Mouse (Mus musculus) limb, embryonic 12.5 days (tissue): ENCODE data around the gene Adss. TPM values are rescaled to one million over a fixed set of nuclear protein-coding genes. Genes with fewer than 3 reads are reported as not detected.

Experiments used
- ATAC-seq: fragments of 200-750 bp; cut with Nextera tagmentation; 2 replicates; pipeline ENCODE4 v1.8.0; 2017; ENCODE audit warnings: low read depth, moderate TSS enrichment; ENCODE audit not compliant: insufficient number of reproducible peaks, insufficient read depth, low FRiP score, low TSS enrichment
- H3K27ac ChIP-seq: fragments of 300-500 bp; sonication (generic); 2 replicates; pipeline ENCODE4 v1.5.1; 2016; ENCODE audit warnings: mild to moderate bottlenecking, moderate library complexity
- H3K27me3 ChIP-seq: fragments of 300-500 bp; sonication (generic); 2 replicates; pipeline ENCODE4 v1.6.1; 2016; ENCODE audit warnings: mild to moderate bottlenecking, moderate library complexity
- H3K36me3 ChIP-seq: fragments of 300-500 bp; sonication (generic); 2 replicates; pipeline ENCODE4 v1.6.1; 2016; ENCODE audit warnings: mild to moderate bottlenecking, moderate library complexity
- H3K4me1 ChIP-seq: fragments of 300-500 bp; sonication (generic); replicated peaks from 2 replicates; pipeline ENCODE4 v1.6.1; 2016
- H3K4me2 ChIP-seq: fragments of 300-500 bp; sonication (generic); 2 replicates; pipeline ENCODE4 v1.6.1; 2016; ENCODE audit warnings: mild to moderate bottlenecking, moderate library complexity
- H3K4me3 ChIP-seq: fragments of 300-500 bp; sonication (generic); replicated peaks from 2 replicates; pipeline ENCODE4 v1.5.1; 2016; ENCODE audit warnings: mild to moderate bottlenecking
- H3K9ac ChIP-seq: fragments of 300-500 bp; sonication (generic); replicated peaks from 2 replicates; pipeline ENCODE4 v1.6.1; 2016; ENCODE audit warnings: mild to moderate bottlenecking, moderate library complexity
- H3K9me3 ChIP-seq: fragments of 300-500 bp; sonication (generic); 2 replicates; pipeline ENCODE4 v1.6.1; 2016; ENCODE audit warnings: mild to moderate bottlenecking, moderate library complexity
- WGBS: fragments of 180-500 bp; shearing (Covaris S2); methylation state at CpG from one replicate; pipeline ENCODE4 v1.1.7; 2016; 5-methylcytosine and 5-hydroxymethylcytosine counted together
- polyA plus RNA-seq: library from polyadenylated mRNA; unstranded; fragments of >200 nt; fragmentation: Nextera tagmentation; extraction: Ambion mirVana; gene quantifications from 2 replicates; pipeline ENCODE4 v1.2.1, GENCODE M21; 2016

Gene Adss
- polyA plus RNA-seq, 1 experiment from 2014 or later, result 62.3 TPM

GRCm38 (mm10) chr1:177726870-177727269 is 69.4 kb downstream of the Adss start:
- no peaks in the 10 kb centered on the region for H3K36me3 ChIP-seq
- H3K4me3 ChIP-seq, result no peak overlapping the region
- H3K9ac ChIP-seq, result no peak overlapping the region
- WGBS, result 76% methylated on average over 5 of the region's 5 CpGs
- no peak overlapping the region for H3K27ac ChIP-seq
- H3K27me3 ChIP-seq, result no peaks in the 10 kb centered on the region
- H3K4me1 ChIP-seq, result no peaks in the 10 kb centered on the region; the same call in 1 of the 2 replicates
- H3K9me3 ChIP-seq, result peaks cover 8% of the 10 kb centered on the region; the same call in 1 of the 2 replicates
- H3K4me2 ChIP-seq, result no peak overlapping the region
- ATAC-seq, result no peak

GRCm38 (mm10) chr1:177723786-177724185 is 72.5 kb downstream of the Adss start:
- ATAC-seq, result no peak
- WGBS, result 69% methylated on average over 4 of the region's 4 CpGs

GRCm38 (mm10) chr1:177719029-177719427 is 77.3 kb downstream of the Adss start:
- H3K27me3 ChIP-seq, result no peaks in the 10 kb centered on the region
- H3K4me1 ChIP-seq, result no peaks in the 10 kb centered on the region
- no peak overlapping the region for H3K27ac ChIP-seq
- H3K4me3 ChIP-seq, result no peak overlapping the region
- no peaks in the 10 kb centered on the region for H3K36me3 ChIP-seq
- WGBS, result 87% methylated on average over 3 of the region's 3 CpGs
- no peak overlapping the region for H3K4me2 ChIP-seq
- no peak for ATAC-seq
- H3K9me3 ChIP-seq, result no peaks in the 10 kb centered on the region
- no peak overlapping the region for H3K9ac ChIP-seq

More at GRCm38 (mm10) chr1:177723786-177724185, 72.5 kb downstream of the Adss start:
- no peak overlapping the region for H3K4me2 ChIP-seq
- H3K9ac ChIP-seq, result no peak overlapping the region
- no peak overlapping the region for H3K4me3 ChIP-seq
- no peaks in the 10 kb centered on the region for H3K9me3 ChIP-seq
- no peaks in the 10 kb centered on the region for H3K4me1 ChIP-seq
- no peak overlapping the region for H3K27ac ChIP-seq
- H3K36me3 ChIP-seq, result no peaks in the 10 kb centered on the region
- no peaks in the 10 kb centered on the region for H3K27me3 ChIP-seq

DNA sequence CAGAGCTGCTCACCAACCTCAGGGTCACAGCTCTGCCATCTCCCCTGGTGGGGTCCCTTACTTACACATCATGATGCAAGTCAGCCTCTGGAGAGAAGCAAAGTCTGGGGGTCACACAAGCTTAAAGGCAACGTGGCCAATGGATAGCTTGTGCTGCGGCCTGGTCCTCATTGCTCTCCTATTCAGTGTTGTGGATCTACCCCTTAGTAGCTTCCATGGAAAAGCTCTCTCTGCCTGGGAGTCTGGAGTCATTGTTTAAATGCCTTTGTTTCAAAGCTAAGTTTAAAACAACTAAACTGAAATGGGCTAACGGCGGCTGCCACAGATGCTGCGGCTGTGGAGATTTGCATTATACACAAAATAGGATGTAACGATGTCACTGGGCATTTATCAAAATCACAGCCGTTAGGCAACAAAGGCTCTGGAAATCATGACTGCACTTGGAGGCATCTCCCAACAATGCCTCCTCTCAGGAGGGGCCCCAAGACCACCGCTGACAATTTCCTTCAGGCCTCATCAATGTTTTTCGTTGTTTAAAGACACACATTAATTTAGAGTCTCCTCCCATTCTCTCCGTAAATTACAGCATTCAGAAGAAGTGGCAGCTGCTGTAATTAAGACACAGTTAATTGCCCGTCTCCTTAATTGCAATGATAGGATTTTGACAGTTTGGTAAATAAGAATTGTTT is 77.8 kb downstream of the Adss start:
- WGBS, result 70% methylated on average over 11 of the region's 11 CpGs
- Histone ChIP-seq H3K27ac (no peak overlapping the region), H3K36me3 (no peaks in the 10 kb centered on the region), H3K4me1 (no peaks in the 10 kb centered on the region), H3K9me3 (no peaks in the 10 kb centered on the region), H3K9ac (no peak overlapping the region), H3K27me3 (no peaks in the 10 kb centered on the region), H3K4me2 (no peak overlapping the region), H3K4me3 (no peak overlapping the region)
- no peak for ATAC-seq

DNA sequence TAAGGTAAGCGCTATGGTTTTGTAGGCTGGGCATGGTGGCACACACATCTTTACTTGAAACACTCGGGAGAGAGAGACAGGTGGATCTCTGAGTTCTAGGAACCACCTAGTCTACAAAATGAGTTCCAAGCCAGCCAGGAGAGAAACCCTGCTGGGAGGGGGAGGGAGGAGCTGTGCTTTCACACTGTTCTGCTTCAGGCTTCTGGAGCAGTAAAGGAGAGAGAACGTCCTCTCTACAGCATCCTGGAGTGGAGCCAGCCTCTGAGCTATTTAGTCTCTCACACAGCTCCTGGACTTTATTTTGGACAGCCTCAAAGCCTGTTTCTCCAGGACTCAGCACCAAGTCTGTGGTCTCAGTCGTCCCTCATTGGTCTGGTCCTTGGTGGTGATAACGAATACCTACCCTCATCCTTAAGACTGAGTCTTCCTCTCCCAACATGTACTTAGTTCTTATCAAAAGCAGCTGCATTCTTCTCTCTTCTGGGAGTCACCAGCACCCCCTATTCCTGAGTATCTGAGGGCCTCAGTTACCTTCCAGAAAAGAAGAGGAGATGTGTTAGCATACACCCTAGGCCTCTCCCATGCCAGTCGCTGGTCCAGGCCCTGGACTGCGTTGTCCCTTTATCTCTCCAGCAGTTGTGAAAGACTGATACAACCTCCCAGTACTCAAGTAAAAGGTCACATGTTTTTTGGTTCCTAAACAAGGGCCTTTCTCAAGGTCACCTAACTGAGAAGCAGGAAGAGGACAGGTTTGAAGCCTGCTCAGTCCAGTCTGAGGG is 79.1 kb downstream of the Adss start:
- no peak for ATAC-seq
- no peaks in the 10 kb centered on the region for H3K27me3 ChIP-seq
- H3K27ac ChIP-seq, result no peak overlapping the region
- H3K4me3 ChIP-seq, result no peak overlapping the region
- H3K36me3 ChIP-seq, result no peaks in the 10 kb centered on the region
- no peaks in the 10 kb centered on the region for H3K4me1 ChIP-seq
- H3K4me2 ChIP-seq, result no peak overlapping the region
- H3K9ac ChIP-seq, result no peak overlapping the region
- WGBS, result 75% methylated on average over 7 of the region's 7 CpGs
- H3K9me3 ChIP-seq, result no peaks in the 10 kb centered on the region

DNA sequence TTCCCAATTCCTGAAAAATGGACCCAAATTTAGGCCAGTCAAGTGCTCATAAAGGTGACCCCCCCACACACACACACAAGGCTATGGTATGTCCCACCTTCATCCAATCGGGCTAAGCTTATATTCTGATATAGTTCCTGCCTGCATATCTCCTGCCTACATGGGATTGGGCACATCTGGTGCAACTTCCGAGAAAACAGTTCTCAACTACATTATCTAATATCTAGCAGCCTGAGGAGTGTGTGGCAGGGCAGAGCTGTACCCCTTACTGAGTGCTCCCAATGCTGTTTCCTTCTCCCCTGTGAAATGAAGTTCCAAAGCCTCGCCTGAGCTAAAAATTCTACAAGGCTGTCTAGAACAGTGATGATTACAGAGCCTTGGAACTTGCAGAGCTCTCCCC is 79.9 kb downstream of the Adss start:
- Histone ChIP-seq H3K36me3 (no peaks in the 10 kb centered on the region), H3K4me3 (no peak overlapping the region), H3K9me3 (no peaks in the 10 kb centered on the region), H3K4me2 (no peak overlapping the region), H3K27me3 (no peaks in the 10 kb centered on the region), H3K4me1 (no peaks in the 10 kb centered on the region), H3K9ac (no peak overlapping the region), H3K27ac (no peak overlapping the region)
- 75% methylated on average over 3 of the region's 3 CpGs for WGBS
- ATAC-seq, result no peak

- Histone ChIP-seq H3K9me3 (0 out of 2 replicates have a peak, but pooled peaks cover 5% of the 10 kb centered on the region), H3K27ac (no peak overlapping the region), H3K4me3 (no peak overlapping the region), H3K4me1 (no peaks in the 10 kb centered on the region), H3K27me3 (no peaks in the 10 kb centered on the region), H3K9ac (no peak overlapping the region), H3K4me2 (no peak overlapping the region), H3K36me3 (no peaks in the 10 kb centered on the region)
- WGBS, result 90% methylated on average over 5 of the region's 5 CpGs
- no peak for ATAC-seq
Measured at GRCm38 (mm10) chr1:177714397-177715012, 81.8 kb downstream of the Adss start.

- Histone ChIP-seq H3K4me2 (no peak overlapping the region), H3K36me3 (no peaks in the 10 kb centered on the region), H3K9ac (no peak overlapping the region), H3K27me3 (no peaks in the 10 kb centered on the region), H3K27ac (no peak overlapping the region), H3K4me1 (no peaks in the 10 kb centered on the region), H3K9me3 (0 out of 2 replicates have a peak, but pooled peaks cover 5% of the 10 kb centered on the region), H3K4me3 (no peak overlapping the region)
- WGBS, result 80% methylated on average over 3 of the region's 3 CpGs
- no peak for ATAC-seq
Measured at GRCm38 (mm10) chr1:177713635-177714396, 82.5 kb downstream of the Adss start.

Other genes starting within 250 kb of the Adss start
- gene 1700016C15Rik, start 66.7 kb downstream of the Adss start, polyA plus RNA-seq, result not detected in 2 replicates
- gene Catspere2, start 186.9 kb upstream of the Adss start, polyA plus RNA-seq, result 0.09 and 0.13 TPM in 2 replicates